Mouse (Mus musculus) frontal cortex, postnatal 14 days (tissue): Measurements from ENCODE around the gene Klk5.
A peak's percentile ranks its signal among the peaks of the same experiment; 100 is the strongest.

Source experiments
- DNase-seq, 2 experiments: peaks; one replicate each; pipeline ENCODE4 v3.0.0; 2022; ENCODE audit warnings: low spot score in 2 of 2

Klk5 gene

DNA sequence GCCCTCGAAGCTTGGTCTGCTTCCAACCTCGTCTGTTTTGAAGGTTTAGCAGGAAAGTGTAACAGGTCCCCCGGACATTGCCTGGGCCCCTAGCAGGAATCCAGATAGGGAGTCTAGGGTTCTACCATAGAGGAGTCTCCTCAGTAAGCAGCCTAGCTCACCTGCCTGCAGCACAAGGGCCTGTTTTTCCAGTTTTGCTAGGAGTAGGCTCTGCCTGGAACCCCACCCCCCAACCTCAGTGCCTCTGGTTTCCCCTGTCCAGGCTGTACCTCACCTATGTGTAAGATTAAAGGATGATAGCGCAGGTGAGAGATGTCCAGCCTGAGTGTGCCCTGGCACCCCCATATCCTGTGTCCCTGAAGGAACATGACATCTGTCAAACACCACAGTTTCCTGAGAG, 34.7 kb downstream of the Klk5 start:
- DNase-seq, result no peak

- no peak for DNase-seq
Measured at GRCm38 (mm10) chr7:43878281-43878680, 36.5 kb downstream of the Klk5 start.

GRCm38 (mm10) chr7:43880912-43881311, 39.1 kb downstream of the Klk5 start, which contains the start of gene Klk4:
Gene Klk4 (plus strand): TSS chr7:43881160.
- DNase-seq, result no peak

DNA sequence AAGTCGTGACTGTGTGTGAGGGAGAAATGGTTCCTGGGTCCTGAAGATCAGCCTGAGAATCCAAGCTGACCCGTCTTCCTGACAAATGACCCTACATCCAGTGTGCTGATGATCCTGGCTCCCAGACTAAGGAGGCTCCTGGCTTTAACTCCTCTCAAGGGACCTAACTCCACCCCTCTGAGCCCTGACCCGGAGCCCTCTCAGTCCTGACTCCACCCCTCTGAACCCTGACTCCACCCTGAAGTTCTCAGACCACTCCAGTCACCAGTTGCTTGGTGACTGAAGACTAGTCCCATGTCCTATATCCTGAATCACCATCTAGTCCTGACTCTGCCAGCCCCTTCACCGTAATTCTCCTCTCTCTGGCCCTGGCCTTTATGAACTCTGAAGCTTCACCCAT, 40.6 kb downstream of the Klk5 start:
- no peak for DNase-seq

- DNase-seq, result no peak
Measured at GRCm38 (mm10) chr7:43882811-43883210, 41.0 kb downstream of the Klk5 start.

- DNase-seq, result peak; percentile 15 to 23
Measured at GRCm38 (mm10) chr7:43883547-43883946, 41.8 kb downstream of the Klk5 start.

DNA sequence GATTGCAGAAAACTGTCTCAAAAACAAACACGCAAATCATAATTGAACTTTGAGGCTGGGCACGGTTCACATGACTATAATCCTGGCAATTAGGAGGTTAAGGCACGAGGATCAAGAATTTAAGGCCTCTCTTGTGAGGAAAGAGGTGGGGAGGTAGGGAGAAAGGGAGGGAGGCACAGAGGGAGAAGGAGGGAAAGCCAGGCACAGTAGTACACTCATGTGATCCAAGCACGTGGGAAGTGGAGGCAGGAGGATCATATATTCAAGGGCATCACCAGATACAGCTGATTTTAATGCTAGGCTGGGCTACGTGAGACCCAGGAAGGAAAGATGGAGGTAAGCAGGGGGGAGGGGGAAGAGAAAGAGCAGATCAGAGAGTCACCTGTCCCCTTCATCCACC, 49.6 kb downstream of the Klk5 start:
- DNase-seq, result no peak

DNA sequence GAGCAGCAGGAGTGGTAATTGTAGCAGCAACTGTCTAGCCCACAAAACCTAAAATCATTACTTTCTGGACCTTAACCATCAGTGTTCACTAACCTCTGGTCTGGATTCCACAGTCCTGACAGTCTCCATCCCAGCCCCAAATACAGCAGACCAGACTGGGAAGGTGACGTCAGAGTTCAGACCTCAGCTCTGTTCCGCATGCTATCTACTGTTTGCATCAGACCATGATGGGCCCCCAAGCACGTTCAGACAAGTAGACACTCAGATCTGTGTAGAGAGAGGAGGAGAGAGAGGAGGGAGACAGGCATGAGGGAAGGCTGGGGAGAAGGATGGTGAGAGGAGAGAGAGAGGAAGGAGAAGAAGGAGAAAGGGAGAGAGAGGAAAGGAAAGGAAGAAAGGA, 50.0 kb downstream of the Klk5 start:
- DNase-seq, result no peak

DNA sequence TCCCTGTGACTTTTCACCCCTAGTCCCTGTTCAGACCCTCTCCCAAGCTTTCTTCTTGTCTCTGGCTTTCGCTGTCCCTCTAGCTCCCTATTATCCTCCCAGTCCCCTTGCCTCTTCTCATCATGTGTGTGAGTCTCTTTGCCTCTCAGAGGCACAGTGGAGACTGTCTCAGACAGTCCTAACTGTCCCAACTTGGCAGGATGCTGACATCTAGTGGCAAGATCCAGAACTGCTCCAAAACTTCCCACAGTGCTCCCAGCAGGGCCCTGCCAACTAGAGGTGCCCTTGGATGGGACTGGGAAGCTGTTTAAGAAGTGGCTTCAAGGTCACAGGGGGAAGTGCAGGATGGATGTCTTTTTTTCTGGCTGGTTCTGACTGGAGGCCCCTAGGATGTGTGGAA, 53.1 kb downstream of the Klk5 start:
- peak; percentile 74 to 88 for DNase-seq
